Mouse (Mus musculus) ovary, postnatal 10 days (tissue): ENCODE data around the gene Nrde2.
"Not testable (repeated sequence)": the region's sequence is repeated elsewhere in the genome, so short reads cannot be mapped to it uniquely, and the experiment has no call there.

ENCODE experiments used
- DNase-seq: peaks from one replicate; pipeline ENCODE4 v3.0.0; 2022; ENCODE audit warnings: low spot score

Gene Nrde2

GRCm38 (mm10) chr12:100159261-100159975 lies at the start of gene Nrde2:
Gene Nrde2, minus strand, starts transcription at chr12:100159653.
- DNase-seq, result peak; percentile 77

GRCm38 (mm10) chr12:100206926-100207325 lies 47.5 kb upstream of the Nrde2 start:
- DNase-seq, result no peak

- no peak for DNase-seq
Measured at GRCm38 (mm10) chr12:100206521-100206920, 47.1 kb upstream of the Nrde2 start.

GRCm38 (mm10) chr12:100205156-100205555 lies 45.7 kb upstream of the Nrde2 start:
- no peak for DNase-seq

GRCm38 (mm10) chr12:100203759-100204158 lies 44.3 kb upstream of the Nrde2 start:
- no peak for DNase-seq

- peak; percentile 64 for DNase-seq
Measured at GRCm38 (mm10) chr12:100201838-100202237, 42.4 kb upstream of the Nrde2 start.

- no peak for DNase-seq
Measured at GRCm38 (mm10) chr12:100201363-100201711, 41.9 kb upstream of the Nrde2 start.

GRCm38 (mm10) chr12:100200645-100201362 lies 41.4 kb upstream of the Nrde2 start:
- no peak for DNase-seq

- peak; percentile 52 for DNase-seq
Measured at GRCm38 (mm10) chr12:100199891-100200644, 40.6 kb upstream of the Nrde2 start.

- DNase-seq, result peak; percentile 93
Measured at GRCm38 (mm10) chr12:100198967-100199660, 39.7 kb upstream of the Nrde2 start, which contains the start of gene Calm1. Gene Calm1, plus strand, starts transcription at chr12:100199435.

- no peak for DNase-seq
Measured at GRCm38 (mm10) chr12:100196786-100197185, 37.3 kb upstream of the Nrde2 start.

- DNase-seq, result no peak
Measured at GRCm38 (mm10) chr12:100194181-100194580, 34.7 kb upstream of the Nrde2 start.

GRCm38 (mm10) chr12:100190802-100191201 lies 31.3 kb upstream of the Nrde2 start:
- DNase-seq, result no peak

GRCm38 (mm10) chr12:100187756-100188430 lies 28.4 kb upstream of the Nrde2 start:
- peak; percentile 34 for DNase-seq

- DNase-seq, result peak; percentile 99
Measured at GRCm38 (mm10) chr12:100187013-100187755, 27.7 kb upstream of the Nrde2 start.

- DNase-seq, result no peak
Measured at GRCm38 (mm10) chr12:100186376-100186775, 26.9 kb upstream of the Nrde2 start.

GRCm38 (mm10) chr12:100185897-100186296 lies 26.4 kb upstream of the Nrde2 start:
- DNase-seq, result no peak

GRCm38 (mm10) chr12:100184976-100185375 lies 25.5 kb upstream of the Nrde2 start:
- DNase-seq, result not testable (repeated sequence)

- no peak for DNase-seq
Measured at GRCm38 (mm10) chr12:100183970-100184369, 24.5 kb upstream of the Nrde2 start.

GRCm38 (mm10) chr12:100182676-100183075 lies 23.2 kb upstream of the Nrde2 start:
- DNase-seq, result no peak

- no peak for DNase-seq
Measured at GRCm38 (mm10) chr12:100180802-100181201, 21.3 kb upstream of the Nrde2 start.
